Mouse (Mus musculus): ENCODE results near the gene Hmgb2.

- TF ChIP-seq CTCF (IDR thresholded peaks at IDR 0.05; ENCODE audit: borderline replicate concordance, insufficient read depth, low read length) (no peak), POLR2A (IDR thresholded peaks at IDR 0.05; ENCODE audit: low read depth, low read length) (no peak)
Observed at GRCm38 (mm10) chr8:57546834-57547233, 35.1 kb downstream of the Hmgb2 start.
